ENCODE assay signal across 24 mouse cellular contexts in genomic region chr6:24590282-24590681, GRCm38 (mm10). TPM values are rescaled to one million over a fixed set of nuclear protein-coding genes. Genes with fewer than 3 reads are reported as not detected.
DNase-seq lines count a peak whose midpoint lies in the region; ATAC-seq and TF ChIP-seq lines count a peak whose summit lies in the region.
"Had no signal": no experiment of that assay in that cellular context is flagged by ENCODE, and none has a peak within 500 bp of the region (broad histone marks: within the 10 kb centered on the region; RNA-seq: fewer than 3 reads in every experiment).

No protein-coding gene starts in this region.

- H3K9me3 ChIP-seq in heart, embryonic 11.5 days (replicated peaks; ENCODE audit: control insufficient read depth, low read length): no peaks in the 10 kb centered on the region
- no peaks in the 10 kb centered on the region for H3K9me3 ChIP-seq in lung, embryonic 14.5 days (ENCODE audit: low read depth, low read length)
- no peaks in the 10 kb centered on the region for H3K9me3 ChIP-seq in lung, postnatal 0 days (ENCODE audit: low read length)
- no peaks in the 10 kb centered on the region for H3K9me3 ChIP-seq in embryonic facial prominence, embryonic 10.5 days
- no peaks in the 10 kb centered on the region for H3K9me3 ChIP-seq in embryonic facial prominence, embryonic 14.5 days (ENCODE audit: control insufficient read depth, low read length)
- H3K9me3 ChIP-seq: embryonic facial prominence, embryonic 15.5 days; forebrain, embryonic 10.5 days; hindbrain, embryonic 10.5 days; hindbrain, embryonic 15.5 days had no signal

- ATAC-seq in heart, embryonic 11.5 days (replicated peaks; ENCODE audit: insufficient number of reproducible peaks, low FRiP score, low TSS enrichment): no peak
- no peak for ATAC-seq in lung, embryonic 14.5 days (ENCODE audit: insufficient read depth)
- no peak for ATAC-seq in lung, postnatal 0 days
- ATAC-seq in embryonic facial prominence, embryonic 14.5 days (ENCODE audit: low read depth): peak; percentile 51; the same call in 1 of the 2 replicates
- ATAC-seq: activated CD4-positive, CD25-positive, alpha-beta regulatory T cell, adult 4 months; forebrain, embryonic 14.5 days; intestine, embryonic 16.5 days; Patski had no signal

- no peak overlapping the region for H3K4me3 ChIP-seq in heart, embryonic 11.5 days (ENCODE audit: low read depth, low read length)
- no peak overlapping the region for H3K4me3 ChIP-seq in lung, embryonic 14.5 days (ENCODE audit: low read depth, low read length)
- H3K4me3 ChIP-seq in lung, postnatal 0 days (ENCODE audit: low read depth, low read length): no peak overlapping the region
- H3K4me3 ChIP-seq in embryonic facial prominence, embryonic 10.5 days: no peak overlapping the region
- no peak overlapping the region for H3K4me3 ChIP-seq in embryonic facial prominence, embryonic 14.5 days (ENCODE audit: low read depth, low read length)
- H3K4me3 ChIP-seq: embryonic facial prominence, embryonic 15.5 days; erythroblast, embryonic 14.5 days; forebrain, embryonic 10.5 days; gastrocnemius, adult 2 months; hindbrain, embryonic 10.5 days; hindbrain, embryonic 15.5 days had no signal

- TF ChIP-seq EP300 in lung, postnatal 0 days (IDR thresholded peaks at IDR 0.05): no peak

- no peak for DNase-seq in heart, postnatal 14 days
- no peak for DNase-seq in lung, embryonic 14.5 days
- DNase-seq in lung, postnatal 0 days (ENCODE audit: low spot score): no peak
- DNase-seq in embryonic facial prominence, embryonic 10.5 days (ENCODE audit: low spot score): no peak
- DNase-seq in embryonic facial prominence, embryonic 14.5 days (ENCODE audit: low spot score): no peak
- DNase-seq: adrenal gland, postnatal 14 days; cerebellum, adult 11-12 months; cerebellum, adult 9-10 months; cerebellum, postnatal 25 days; gastrocnemius, adult 2 months; gastrocnemius, postnatal 25 days had no signal

- 0 out of 2 replicates have a peak overlapping the region, but pooled peaks have one; percentile 22 for H3K27ac ChIP-seq in heart, embryonic 11.5 days (ENCODE audit: low read depth, low read length)
- H3K27ac ChIP-seq in lung, embryonic 14.5 days (ENCODE audit: low read depth): 0 out of 2 replicates have a peak overlapping the region, but pooled peaks have one; percentile 36
- no peak overlapping the region for H3K27ac ChIP-seq in lung, postnatal 0 days (ENCODE audit: low read length)
- 0 out of 2 replicates have a peak overlapping the region, but pooled peaks have one; percentile 40 for H3K27ac ChIP-seq in embryonic facial prominence, embryonic 10.5 days (replicated peaks)
- H3K27ac ChIP-seq in embryonic facial prominence, embryonic 14.5 days (replicated peaks; ENCODE audit: low read depth, low read length): no peak overlapping the region
- H3K27ac ChIP-seq: embryonic facial prominence, embryonic 15.5 days; forebrain, embryonic 10.5 days; gastrocnemius, adult 2 months; hindbrain, embryonic 10.5 days; hindbrain, embryonic 15.5 days had no signal

- intact Hi-C loops in heart, postnatal 14 days (cut with DNase I): no loop called here

- peaks cover 12% of the 10 kb centered on the region for H3K4me1 ChIP-seq in heart, embryonic 11.5 days (ENCODE audit: control insufficient read depth, insufficient read depth, low read length)
- 0 out of 2 replicates have a peak, but pooled peaks cover 13% of the 10 kb centered on the region for H3K4me1 ChIP-seq in lung, embryonic 14.5 days (ENCODE audit: insufficient read depth)
- H3K4me1 ChIP-seq in lung, postnatal 0 days (ENCODE audit: insufficient read depth, low read depth, low read length): no peaks in the 10 kb centered on the region; the same call in 1 of the 2 replicates
- H3K4me1 ChIP-seq in embryonic facial prominence, embryonic 10.5 days: peaks cover 24% of the 10 kb centered on the region
- H3K4me1 ChIP-seq in embryonic facial prominence, embryonic 14.5 days (ENCODE audit: control insufficient read depth, insufficient read depth, low read length): no peaks in the 10 kb centered on the region
- H3K4me1 ChIP-seq: embryonic facial prominence, embryonic 15.5 days; hindbrain, embryonic 15.5 days had no signal

- H3K4me2 ChIP-seq in heart, embryonic 11.5 days: no peak overlapping the region
- H3K4me2 ChIP-seq in lung, embryonic 14.5 days: no peak overlapping the region
- no peak overlapping the region for H3K4me2 ChIP-seq in lung, postnatal 0 days (replicated peaks; ENCODE audit: low read depth, low read length)
- no peak overlapping the region for H3K4me2 ChIP-seq in embryonic facial prominence, embryonic 14.5 days (ENCODE audit: low read depth, low read length)
- H3K4me2 ChIP-seq: embryonic facial prominence, embryonic 15.5 days; hindbrain, embryonic 15.5 days had no signal

- H3K9ac ChIP-seq in heart, embryonic 11.5 days (ENCODE audit: low read depth, low read length): no peak overlapping the region; the same call in 1 of the 2 replicates
- H3K9ac ChIP-seq in lung, embryonic 14.5 days: no peak overlapping the region
- no peak overlapping the region for H3K9ac ChIP-seq in lung, postnatal 0 days (replicated peaks; ENCODE audit: low read depth)
- H3K9ac ChIP-seq in embryonic facial prominence, embryonic 14.5 days (ENCODE audit: low read depth, low read length): no peak overlapping the region
- H3K9ac ChIP-seq: embryonic facial prominence, embryonic 15.5 days; hindbrain, embryonic 15.5 days had no signal

- no peak for TF ChIP-seq CTCF in lung, embryonic 14.5 days (IDR thresholded peaks at IDR 0.05; ENCODE audit: low read depth)
- no peak for TF ChIP-seq CTCF in lung, postnatal 0 days (IDR thresholded peaks at IDR 0.05)

- no peaks in the 10 kb centered on the region for H3K36me3 ChIP-seq in heart, embryonic 11.5 days (ENCODE audit: control insufficient read depth, insufficient read depth, low read length)
- H3K36me3 ChIP-seq in lung, embryonic 14.5 days (ENCODE audit: insufficient read depth): no peaks in the 10 kb centered on the region
- no peaks in the 10 kb centered on the region for H3K36me3 ChIP-seq in lung, postnatal 0 days (ENCODE audit: insufficient read depth, low read length)
- H3K36me3 ChIP-seq in embryonic facial prominence, embryonic 10.5 days (replicated peaks): no peaks in the 10 kb centered on the region
- no peaks in the 10 kb centered on the region for H3K36me3 ChIP-seq in embryonic facial prominence, embryonic 14.5 days (ENCODE audit: control insufficient read depth, insufficient read depth, low read length)
- H3K36me3 ChIP-seq: embryonic facial prominence, embryonic 15.5 days; forebrain, embryonic 10.5 days; hindbrain, embryonic 10.5 days; hindbrain, embryonic 15.5 days had no signal

- H3K27me3 ChIP-seq in heart, embryonic 11.5 days (ENCODE audit: control insufficient read depth, insufficient read depth, low read length): no peaks in the 10 kb centered on the region
- H3K27me3 ChIP-seq in lung, embryonic 14.5 days (ENCODE audit: insufficient read depth, low read length): no peaks in the 10 kb centered on the region
- no peaks in the 10 kb centered on the region for H3K27me3 ChIP-seq in lung, postnatal 0 days (replicated peaks; ENCODE audit: insufficient read depth, low read length)
- H3K27me3 ChIP-seq in embryonic facial prominence, embryonic 10.5 days (replicated peaks; ENCODE audit: low read depth, poor library complexity, severe bottlenecking): no peaks in the 10 kb centered on the region
- H3K27me3 ChIP-seq in embryonic facial prominence, embryonic 14.5 days (replicated peaks; ENCODE audit: control insufficient read depth, insufficient read depth, low read length): no peaks in the 10 kb centered on the region
- H3K27me3 ChIP-seq: CH12.LX; embryonic facial prominence, embryonic 15.5 days; hindbrain, embryonic 15.5 days; Patski had no signal

- 66% methylated on average over 5 of the region's 5 CpGs for WGBS in heart, embryonic 11.5 days (ENCODE audit: insufficient replicate concordance)
- 67% methylated on average over 5 of the region's 5 CpGs for WGBS in lung, embryonic 14.5 days
- WGBS in lung, postnatal 0 days: 63% methylated on average over 5 of the region's 5 CpGs
- 74% methylated on average over 5 of the region's 5 CpGs for WGBS in embryonic facial prominence, embryonic 10.5 days
- WGBS in embryonic facial prominence, embryonic 14.5 days: 65% methylated on average over 5 of the region's 5 CpGs

RNA-seq across cellular contexts. Expression of gene Lmod2, which starts 7.3 kb away (rescaled TPM):
- 43.7 and 53.6 TPM in 2 replicates for polyA plus RNA-seq in heart, embryonic 11.5 days (2014; fragmentation: Nextera tagmentation; extraction: Ambion mirVana)
- total RNA-seq in heart, postnatal 14 days (2021): 100 to 1,000 TPM; 413 to 423 TPM
- 0.09 and 0.61 TPM in 2 replicates for polyA plus RNA-seq in lung, embryonic 14.5 days (2014; fragmentation: Nextera tagmentation; extraction: Ambion mirVana)
- 0.47 and 0.83 TPM in 2 replicates for polyA plus RNA-seq in lung, postnatal 0 days (2015; fragmentation: Nextera tagmentation; extraction: Ambion mirVana)
- not detected in 2 replicates for polyA plus RNA-seq in embryonic facial prominence, embryonic 10.5 days (2016; fragmentation: Nextera tagmentation; extraction: Ambion mirVana)
- polyA plus RNA-seq in embryonic facial prominence, embryonic 14.5 days (2014; fragmentation: Nextera tagmentation; extraction: Ambion mirVana): 5.6 and 10.7 TPM in 2 replicates
- total RNA-seq: adrenal gland, postnatal 14 days; CH12.LX; granulocyte monocyte progenitor cell, adult 5-6 weeks had no signal
- polyA plus RNA-seq: activated CD4-positive, CD25-positive, alpha-beta regulatory T cell, adult 4 months; cortical plate, adult 2 months; erythroblast, embryonic 14.5 days; forebrain, embryonic 10.5 days; forebrain, embryonic 14.5 days; hindbrain, embryonic 10.5 days; hindbrain, embryonic 15.5 days; intestine, embryonic 16.5 days; Patski had no signal

Comparison
In these comparisons a context has a peak if more than half of its experiments do, and no peak if none do; other contexts are left out.
1. H3K27ac ChIP-seq: peak in heart, embryonic 11.5 days (single experiment), lung, embryonic 14.5 days (single experiment) and embryonic facial prominence, embryonic 10.5 days (single experiment); none in lung, postnatal 0 days (single experiment) and embryonic facial prominence, embryonic 14.5 days (single experiment).